Mouse (Mus musculus) heart, postnatal 0 days (tissue): ENCODE measurements around the gene Zmym2.
"Not testable (repeated sequence)": the region's sequence is repeated elsewhere in the genome, so short reads cannot be mapped to it uniquely, and the experiment has no call there.

Experiments used
- CTCF ChIP-seq: IDR thresholded peaks from 2 replicates; pipeline ENCODE4 v1.5.1; 2016; ENCODE audit warnings: antibody characterized with exemption, control low read depth, low read depth
- EP300 ChIP-seq: IDR thresholded peaks from 2 replicates; pipeline ENCODE4 v1.6.1; 2016; ENCODE audit warnings: antibody characterized with exemption, low read depth

DNA sequence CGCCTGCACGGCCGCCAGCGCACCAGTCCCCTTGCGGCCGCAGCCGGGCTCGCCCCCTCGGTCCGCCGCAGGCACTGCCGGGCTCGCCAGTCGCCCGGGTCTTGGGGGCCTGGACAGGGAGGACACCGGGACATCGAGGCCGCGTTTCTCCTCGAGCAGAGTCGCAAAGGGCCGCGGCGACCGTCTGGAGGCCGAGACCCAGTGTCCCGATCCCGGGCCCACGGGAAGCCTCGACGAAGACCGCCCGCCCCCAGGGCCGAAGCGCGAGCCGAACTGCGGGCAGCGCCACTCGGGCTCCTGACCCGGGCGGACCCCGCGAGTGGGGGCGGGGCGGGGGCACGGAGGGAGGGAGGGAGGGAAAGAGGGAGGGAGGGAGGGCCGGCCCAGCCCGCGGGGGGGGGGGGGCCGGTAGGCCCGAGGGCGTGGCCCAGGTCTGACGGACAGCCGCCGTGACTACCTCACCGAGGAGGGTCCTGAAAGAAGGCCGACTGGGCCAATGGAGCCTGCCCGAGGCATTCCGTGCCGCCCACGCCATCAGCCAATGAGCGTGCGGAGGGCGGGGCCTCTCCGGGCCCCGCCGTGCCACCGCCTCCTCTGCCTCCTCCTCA is 363 bp upstream of the Zmym2 start:
- TF ChIP-seq EP300, CTCF: not testable (repeated sequence)
